Mouse (Mus musculus): ENCODE results near the gene Parg. TPM values are rescaled to one million over a fixed set of nuclear protein-coding genes. Genes with fewer than 3 reads are reported as not detected.

The Parg gene
- polyA plus RNA-seq, 1 experiment from 2014 or later = 37.7 TPM

GRCm38 (mm10) chr14:32332515-32333445 lies 131.0 kb downstream of the Parg start:
- no peak overlapping the region for H3K9ac ChIP-seq
- H3K9me3 ChIP-seq = no peaks in the 10 kb centered on the region
- no peak overlapping the region for H3K27ac ChIP-seq
- H3K4me3 ChIP-seq = no peak overlapping the region
- H3K36me3 ChIP-seq = 0 out of 2 replicates have a peak, but pooled peaks cover 2% of the 10 kb centered on the region
- no peaks in the 10 kb centered on the region for H3K27me3 ChIP-seq
- WGBS = 77% methylated on average over 20 of the region's 20 CpGs
- ATAC-seq (ENCODE audit: insufficient number of reproducible peaks, low FRiP score, low TSS enrichment, low read depth) = peak; percentile 32; the same call in 1 of the 2 replicates
- no peaks in the 10 kb centered on the region for H3K4me1 ChIP-seq
- no peak overlapping the region for H3K4me2 ChIP-seq

- no peaks in the 10 kb centered on the region for H3K9me3 ChIP-seq
- H3K4me1 ChIP-seq = no peaks in the 10 kb centered on the region
- H3K27me3 ChIP-seq = no peaks in the 10 kb centered on the region
- H3K36me3 ChIP-seq = 0 out of 2 replicates have a peak, but pooled peaks cover 9% of the 10 kb centered on the region
- no peak overlapping the region for H3K4me2 ChIP-seq
- H3K4me3 ChIP-seq = no peak overlapping the region
- H3K9ac ChIP-seq = no peak overlapping the region
- H3K27ac ChIP-seq = no peak overlapping the region
- WGBS = 75% methylated on average over 6 of the region's 6 CpGs
- no peak for ATAC-seq (ENCODE audit: insufficient number of reproducible peaks, low FRiP score, low TSS enrichment, low read depth)
These were observed 134.3 kb downstream of the Parg start for GRCm38 (mm10) chr14:32336021-32336420.

DNA sequence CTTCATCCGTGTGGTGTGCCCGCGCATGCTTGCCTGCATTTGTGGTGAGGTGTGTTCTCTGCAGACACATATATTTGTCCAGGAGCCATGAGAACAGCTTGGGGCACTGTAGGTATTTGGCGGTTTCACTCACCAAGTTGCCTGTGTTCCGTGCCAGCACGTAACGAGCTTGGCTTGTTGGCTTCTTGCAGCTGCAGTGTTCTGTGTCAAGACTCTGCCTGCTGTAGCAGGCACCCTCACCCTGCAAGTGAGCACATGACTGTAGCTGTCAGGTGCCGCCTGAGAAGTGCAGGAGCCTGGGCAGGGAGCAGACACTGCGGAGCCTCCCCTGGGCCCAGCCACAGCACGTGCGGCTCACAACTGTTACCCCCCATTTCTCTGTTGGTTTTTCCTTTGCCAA lies 134.8 kb downstream of the Parg start:
- peaks cover 9% of the 10 kb centered on the region; the same call in 1 of the 2 replicates for H3K36me3 ChIP-seq
- ATAC-seq (ENCODE audit: insufficient number of reproducible peaks, low FRiP score, low TSS enrichment, low read depth) = no peak
- no peak overlapping the region for H3K4me3 ChIP-seq
- H3K27me3 ChIP-seq = no peaks in the 10 kb centered on the region
- WGBS = 55% methylated on average over 11 of the region's 11 CpGs
- no peaks in the 10 kb centered on the region for H3K4me1 ChIP-seq
- H3K9me3 ChIP-seq = no peaks in the 10 kb centered on the region
- H3K27ac ChIP-seq = no peak overlapping the region
- H3K9ac ChIP-seq = no peak overlapping the region
- no peak overlapping the region for H3K4me2 ChIP-seq

- H3K27ac ChIP-seq = no peak overlapping the region
- no peaks in the 10 kb centered on the region for H3K27me3 ChIP-seq
- WGBS = 92% methylated on average over 7 of the region's 7 CpGs
- H3K4me2 ChIP-seq = no peak overlapping the region
- peaks cover 12% of the 10 kb centered on the region for H3K36me3 ChIP-seq
- no peak overlapping the region for H3K4me3 ChIP-seq
- no peak for ATAC-seq (ENCODE audit: insufficient number of reproducible peaks, low FRiP score, low TSS enrichment, low read depth)
- no peaks in the 10 kb centered on the region for H3K9me3 ChIP-seq
- no peaks in the 10 kb centered on the region for H3K4me1 ChIP-seq
- H3K9ac ChIP-seq = no peak overlapping the region
These were observed 140.1 kb downstream of the Parg start for GRCm38 (mm10) chr14:32341823-32342222.

DNA sequence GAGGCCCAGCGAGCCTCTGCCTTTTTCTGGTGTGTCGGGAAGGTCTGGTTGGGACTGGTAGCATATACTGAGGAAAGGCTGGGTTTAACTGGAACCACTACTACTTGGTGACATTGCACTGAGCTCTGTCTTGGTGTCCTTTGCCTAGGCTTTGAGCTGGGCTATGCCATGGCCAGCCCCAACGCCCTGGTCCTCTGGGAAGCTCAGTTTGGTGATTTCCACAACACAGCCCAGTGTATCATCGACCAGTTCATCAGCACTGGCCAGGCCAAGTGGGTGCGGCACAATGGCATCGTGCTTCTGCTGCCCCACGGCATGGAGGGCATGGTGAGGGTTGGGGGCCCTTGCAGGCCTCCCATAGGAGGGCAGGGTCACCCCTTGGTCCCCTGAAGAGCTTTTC lies 142.4 kb downstream of the Parg start:
- ATAC-seq (ENCODE audit: insufficient number of reproducible peaks, low FRiP score, low TSS enrichment, low read depth) = no peak
- H3K4me2 ChIP-seq = no peak overlapping the region
- H3K4me3 ChIP-seq = no peak overlapping the region
- H3K36me3 ChIP-seq = peaks cover 12% of the 10 kb centered on the region
- no peaks in the 10 kb centered on the region for H3K4me1 ChIP-seq
- H3K27ac ChIP-seq = no peak overlapping the region
- WGBS = 89% methylated on average over 7 of the region's 7 CpGs
- H3K9ac ChIP-seq = no peak overlapping the region
- H3K9me3 ChIP-seq = no peaks in the 10 kb centered on the region
- no peaks in the 10 kb centered on the region for H3K27me3 ChIP-seq

DNA sequence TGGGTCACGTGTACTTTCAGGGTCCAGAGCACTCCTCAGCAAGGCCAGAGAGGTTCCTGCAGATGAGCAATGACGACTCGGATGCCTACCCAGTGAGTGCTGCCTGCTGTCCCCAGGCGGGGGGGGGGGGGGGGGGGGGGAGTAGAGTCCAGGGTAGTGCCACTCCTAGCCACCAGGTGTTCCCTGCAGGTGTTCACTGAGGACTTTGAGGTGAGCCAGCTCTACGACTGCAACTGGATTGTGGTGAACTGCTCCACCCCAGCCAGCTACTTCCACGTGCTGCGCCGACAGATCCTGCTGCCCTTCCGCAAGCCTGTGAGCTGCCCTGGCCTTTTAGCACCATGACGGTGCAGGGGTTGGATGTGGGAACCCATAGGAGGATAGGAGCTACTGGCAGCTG lies 142.9 kb downstream of the Parg start:
- Histone ChIP-seq H3K9ac (no peak overlapping the region), H3K27ac (no peak overlapping the region), H3K27me3 (no peaks in the 10 kb centered on the region), H3K9me3 (no peaks in the 10 kb centered on the region), H3K4me2 (no peak overlapping the region), H3K4me1 (no peaks in the 10 kb centered on the region), H3K36me3 (peaks cover 12% of the 10 kb centered on the region), H3K4me3 (no peak overlapping the region)
- ATAC-seq (ENCODE audit: insufficient number of reproducible peaks, low FRiP score, low TSS enrichment, low read depth) = no peak
- 76% methylated on average over 9 of the region's 10 CpGs for WGBS

Other genes with a start within 250 kb of the Parg start
- 0.24 and 0.26 TPM in 2 replicates for gene Galnt15, start 173.0 kb upstream of the Parg start, polyA plus RNA-seq (2015; fragmentation: Nextera tagmentation; extraction: Ambion mirVana)
- gene Oxnad1, start 116.6 kb upstream of the Parg start, polyA plus RNA-seq (2015; fragmentation: Nextera tagmentation; extraction: Ambion mirVana) = 17.4 and 22.0 TPM in 2 replicates
- 74.3 and 76.6 TPM in 2 replicates for gene Dph3, start 116.2 kb upstream of the Parg start, polyA plus RNA-seq (2015; fragmentation: Nextera tagmentation; extraction: Ambion mirVana)
- not detected in 2 replicates for gene Msmb, start 59.9 kb upstream of the Parg start, polyA plus RNA-seq (2015; fragmentation: Nextera tagmentation; extraction: Ambion mirVana)
- 99.3 and 104 TPM in 2 replicates for gene Ncoa4, start 42.1 kb upstream of the Parg start, polyA plus RNA-seq (2015; fragmentation: Nextera tagmentation; extraction: Ambion mirVana)
- gene Timm23, start 51 bp upstream of the Parg start, polyA plus RNA-seq (2015; fragmentation: Nextera tagmentation; extraction: Ambion mirVana) = 269 and 291 TPM in 2 replicates
- gene Ogdhl, start 120.1 kb downstream of the Parg start, polyA plus RNA-seq (2015; fragmentation: Nextera tagmentation; extraction: Ambion mirVana) = 9.2 and 9.8 TPM in 2 replicates
- gene 1700024G13Rik, start 186.4 kb downstream of the Parg start, polyA plus RNA-seq (2015; fragmentation: Nextera tagmentation; extraction: Ambion mirVana) = not detected in 2 replicates